Mouse (Mus musculus): Measurements from ENCODE around the gene Stap2. TPM values are rescaled to one million over a fixed set of nuclear protein-coding genes. Genes with fewer than 3 reads are reported as not detected.
A peak's percentile ranks its signal among the peaks of the same experiment; 100 is the strongest.

Stap2 gene
- 1 to 10 TPM; 1.1 to 4.3 (median 1.8) TPM for total RNA-seq (2018; cell fraction: chromatin; rRNA removed)
- under 1 TPM in 23 of 26 experiments, not detected in 3; 0.07 to 0.38 (median 0.18) TPM for total RNA-seq (2018; cell fraction: cytosol; rRNA removed)
- total RNA-seq (2018; cell fraction: nucleus; rRNA removed): 1 to 10 TPM in 20 of 26 experiments, under 1 TPM in 6; 0.33 to 3.4 (median 1.4) TPM
- 0.22 to 0.28 TPM in 2 of 3 replicates, not detected in the other for polyA plus RNA-seq (2018)

DNA sequence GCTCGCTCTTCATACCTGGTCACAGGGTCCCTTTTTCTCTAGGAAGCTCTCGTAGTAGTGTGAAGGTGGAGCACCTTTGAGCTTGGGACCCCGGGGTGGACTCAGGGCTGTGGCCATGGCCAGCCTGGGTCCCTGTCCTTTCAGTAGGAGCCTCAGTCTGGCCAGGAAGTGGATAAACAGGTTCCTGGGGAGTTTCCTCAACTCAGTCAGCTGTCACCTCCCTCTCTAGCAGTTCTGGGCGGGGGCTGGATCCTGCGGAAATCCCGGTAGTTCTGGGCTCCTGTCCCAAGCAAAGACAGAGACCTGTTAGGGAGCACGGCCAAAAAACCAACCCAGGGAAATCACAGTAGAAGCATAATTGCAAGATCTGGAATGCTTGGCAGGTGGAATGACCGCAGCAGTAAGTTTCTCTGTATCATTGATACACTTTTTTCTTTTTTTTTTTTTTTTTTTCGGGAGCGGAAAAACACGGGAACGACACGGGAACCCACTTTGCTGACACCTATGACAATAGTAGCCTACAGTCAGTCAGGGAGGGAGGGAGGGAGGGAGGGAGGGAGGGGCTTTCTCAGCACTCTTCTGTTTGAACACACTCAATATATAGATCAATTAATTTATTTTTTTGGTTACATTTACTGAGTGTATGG is at the start of gene Stap2, which contains the start of gene Mpnd:
Gene Stap2, minus strand, starts transcription at position 170 of the 647 bp plus-strand sequence.
Gene Mpnd, plus strand, starts transcription at position 297 of the 647 bp plus-strand sequence.
- Histone ChIP-seq H3K36me3 (ENCODE audit: inconsistent target) (no peaks in the 10 kb centered on the region), H3K27ac (no peak within 1 kb of the TSS), H3K4me3 (ENCODE audit: inconsistent target) (no peak within 1 kb of the TSS), H3K79me2 (ENCODE audit: inconsistent target) (peaks cover 9% of the 10 kb centered on the region; the same call in 1 of the 2 replicates)
- WGBS (ENCODE audit: missing documents): 53% methylated on average over 7 of the region's 13 CpGs

GRCm38 (mm10) chr17:56054938-56055337 is 49.6 kb upstream of the Stap2 start:
- H3K4me3 ChIP-seq (ENCODE audit: inconsistent target): no peak overlapping the region
- H3K27ac ChIP-seq: no peak overlapping the region
- H3K79me2 ChIP-seq (ENCODE audit: inconsistent target): peaks cover 62% of the 10 kb centered on the region
- peaks cover 9% of the 10 kb centered on the region; the same call in 1 of the 2 replicates for H3K36me3 ChIP-seq (ENCODE audit: inconsistent target)

GRCm38 (mm10) chr17:56051369-56051768 is 46.0 kb upstream of the Stap2 start:
- Histone ChIP-seq H3K27ac (no peak overlapping the region), H3K4me3 (ENCODE audit: inconsistent target) (no peak overlapping the region), H3K36me3 (ENCODE audit: inconsistent target) (peaks cover 3% of the 10 kb centered on the region; the same call in 1 of the 2 replicates), H3K79me2 (ENCODE audit: inconsistent target) (peaks cover 97% of the 10 kb centered on the region)
- 92% methylated on average over 5 of the region's 5 CpGs for WGBS (ENCODE audit: missing documents)

DNA sequence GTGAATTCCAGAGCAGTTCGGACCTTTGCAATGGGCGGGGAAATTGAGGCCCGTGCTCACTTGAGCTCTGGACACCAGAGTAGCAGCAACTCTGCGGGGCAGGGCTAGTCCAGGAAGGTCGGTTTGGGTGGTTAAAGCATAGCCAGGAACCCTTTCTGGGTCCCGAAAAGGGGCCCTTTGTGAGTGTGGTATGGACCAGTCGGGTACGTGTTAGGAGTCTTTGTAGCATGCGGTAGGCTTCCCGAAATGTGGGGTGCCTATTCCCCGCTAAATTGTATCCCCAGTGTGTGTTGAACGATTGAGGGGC is 35.4 kb upstream of the Stap2 start:
- Histone ChIP-seq H3K79me2 (ENCODE audit: inconsistent target) (peaks cover 59% of the 10 kb centered on the region), H3K27ac (peak overlapping the region; percentile 60), H3K36me3 (ENCODE audit: inconsistent target) (no peaks in the 10 kb centered on the region), H3K4me3 (ENCODE audit: inconsistent target) (peak overlapping the region; percentile 88)
- WGBS (ENCODE audit: missing documents): 2% methylated on average over 12 of the region's 12 CpGs

GRCm38 (mm10) chr17:56040030-56040856 is 34.9 kb upstream of the Stap2 start, which contains the start of gene Chaf1a:
Chaf1a (plus strand) TSS chr17:56040439.
- Histone ChIP-seq H3K79me2 (ENCODE audit: inconsistent target) (peaks cover 59% of the 10 kb centered on the region), H3K4me3 (ENCODE audit: inconsistent target) (peak within 1 kb of the TSS; percentile 88), H3K27ac (peak within 1 kb of the TSS; percentile 60), H3K36me3 (ENCODE audit: inconsistent target) (no peaks in the 10 kb centered on the region)
- WGBS (ENCODE audit: missing documents): under 1% methylated on average over 65 of the region's 68 CpGs

GRCm38 (mm10) chr17:56039345-56039744 is 34.0 kb upstream of the Stap2 start:
- H3K4me3 ChIP-seq (ENCODE audit: inconsistent target): peak overlapping the region; percentile 33

GRCm38 (mm10) chr17:56038583-56039261 is 33.3 kb upstream of the Stap2 start:
- peaks cover 59% of the 10 kb centered on the region for H3K79me2 ChIP-seq (ENCODE audit: inconsistent target)
- H3K27ac ChIP-seq: no peak overlapping the region
- H3K36me3 ChIP-seq (ENCODE audit: inconsistent target): no peaks in the 10 kb centered on the region
- H3K4me3 ChIP-seq (ENCODE audit: inconsistent target): no peak overlapping the region
- 81% methylated on average over 8 of the region's 8 CpGs for WGBS (ENCODE audit: missing documents)

More at GRCm38 (mm10) chr17:56039345-56039744, 34.0 kb upstream of the Stap2 start:
- Histone ChIP-seq H3K36me3 (ENCODE audit: inconsistent target) (no peaks in the 10 kb centered on the region), H3K27ac (peak overlapping the region; percentile 46; the same call in 1 of the 2 replicates), H3K79me2 (ENCODE audit: inconsistent target) (peaks cover 59% of the 10 kb centered on the region)
- WGBS (ENCODE audit: missing documents): 75% methylated on average over 4 of the region's 4 CpGs

- H3K79me2 ChIP-seq (ENCODE audit: inconsistent target): peaks cover 59% of the 10 kb centered on the region
- peak overlapping the region; percentile 32 for H3K4me3 ChIP-seq (ENCODE audit: inconsistent target)
- H3K36me3 ChIP-seq (ENCODE audit: inconsistent target): no peaks in the 10 kb centered on the region
- peak overlapping the region; percentile 55 for H3K27ac ChIP-seq
- whole genome bisulfite sequencing (ENCODE audit: missing documents): 35% methylated on average over 13 of the region's 13 CpGs
Measured at GRCm38 (mm10) chr17:56036901-56037287, 31.5 kb upstream of the Stap2 start.

GRCm38 (mm10) chr17:56036176-56036900 is 31.0 kb upstream of the Stap2 start, which contains the start of gene Sh3gl1:
Sh3gl1 (minus strand) TSS chr17:56036635.
- Histone ChIP-seq H3K79me2 (ENCODE audit: inconsistent target) (peaks cover 59% of the 10 kb centered on the region), H3K36me3 (ENCODE audit: inconsistent target) (no peaks in the 10 kb centered on the region), H3K27ac (peak within 1 kb of the TSS; percentile 98), H3K4me3 (ENCODE audit: inconsistent target) (peak within 1 kb of the TSS; percentile 92)
- WGBS (ENCODE audit: missing documents): 1% methylated on average over 72 of the region's 74 CpGs

- WGBS (ENCODE audit: missing documents): 75% methylated on average over 4 of the region's 4 CpGs
- peak overlapping the region; percentile 98 for H3K27ac ChIP-seq
- H3K4me3 ChIP-seq (ENCODE audit: inconsistent target): peak overlapping the region; percentile 92
- H3K36me3 ChIP-seq (ENCODE audit: inconsistent target): no peaks in the 10 kb centered on the region
- peaks cover 61% of the 10 kb centered on the region for H3K79me2 ChIP-seq (ENCODE audit: inconsistent target)
Measured at GRCm38 (mm10) chr17:56035216-56035615, 29.8 kb upstream of the Stap2 start.

DNA sequence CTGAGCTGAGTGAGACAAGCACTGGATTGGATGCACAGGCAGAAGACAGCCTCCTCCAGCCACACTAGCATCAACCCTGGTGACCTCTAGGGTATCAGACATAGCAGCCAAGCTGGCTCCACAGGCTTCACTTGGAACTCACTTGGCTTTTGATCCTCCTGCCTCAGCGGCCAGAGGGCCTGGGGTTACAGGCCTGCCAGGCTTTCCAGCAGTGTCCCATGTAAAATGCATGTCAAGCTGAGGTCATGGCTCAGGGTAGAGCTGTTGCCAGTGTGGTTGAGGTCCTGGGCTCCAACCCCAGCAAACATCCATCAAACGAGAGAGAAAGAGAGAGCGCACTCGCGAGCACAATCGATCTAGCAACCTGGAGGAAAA is 29.3 kb upstream of the Stap2 start:
- H3K27ac ChIP-seq: peak overlapping the region; percentile 98

DNA sequence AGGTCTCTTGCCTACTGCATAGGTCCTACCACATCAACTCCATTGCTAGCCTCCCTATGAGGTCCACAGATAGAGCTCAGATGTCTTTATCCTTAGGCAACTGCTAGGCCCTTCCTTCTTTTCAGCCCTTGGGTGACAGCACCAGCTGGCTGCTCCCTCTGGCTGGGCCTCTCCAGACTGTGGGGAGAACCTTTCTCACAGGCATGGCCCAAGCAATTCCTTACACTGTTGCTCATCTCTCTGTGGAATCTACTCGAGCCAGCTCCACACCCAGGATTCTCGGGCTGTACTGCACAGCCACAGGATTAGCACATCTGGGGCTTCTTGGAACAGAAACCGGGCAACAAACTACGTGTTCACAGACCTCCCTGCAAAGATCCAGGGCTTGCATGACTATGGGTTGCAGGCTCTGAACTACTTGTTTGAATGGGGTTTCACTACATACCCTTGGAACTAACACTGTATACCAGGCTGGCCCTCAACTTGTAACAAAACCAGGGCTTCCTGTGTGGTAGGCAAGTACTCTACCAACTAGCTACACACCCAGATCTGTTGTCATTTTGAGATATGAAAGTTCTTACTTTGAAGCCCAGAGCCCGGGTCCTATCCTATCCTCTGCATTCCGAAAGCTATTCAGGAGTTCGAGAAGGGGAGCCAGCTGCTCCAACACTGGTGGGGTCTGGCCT is 28.8 kb upstream of the Stap2 start:
- H3K4me3 ChIP-seq (ENCODE audit: inconsistent target): peak overlapping the region; percentile 92
- 72% methylated on average over 7 of the region's 7 CpGs for WGBS (ENCODE audit: missing documents)
- H3K79me2 ChIP-seq (ENCODE audit: inconsistent target): peaks cover 71% of the 10 kb centered on the region
- H3K27ac ChIP-seq: peak overlapping the region; percentile 98
- no peaks in the 10 kb centered on the region; the same call in 1 of the 2 replicates for H3K36me3 ChIP-seq (ENCODE audit: inconsistent target)

More for the DNA sequence above, 29.3 kb upstream of the Stap2 start:
- Histone ChIP-seq H3K4me3 (ENCODE audit: inconsistent target) (peak overlapping the region; percentile 92), H3K36me3 (ENCODE audit: inconsistent target) (no peaks in the 10 kb centered on the region; the same call in 1 of the 2 replicates), H3K79me2 (ENCODE audit: inconsistent target) (peaks cover 66% of the 10 kb centered on the region)
- 57% methylated on average over 6 of the region's 6 CpGs for WGBS (ENCODE audit: missing documents)

GRCm38 (mm10) chr17:56032831-56033230 is 27.4 kb upstream of the Stap2 start:
- H3K4me3 ChIP-seq (ENCODE audit: inconsistent target): peak overlapping the region; percentile 4; the same call in 1 of the 2 replicates
- WGBS (ENCODE audit: missing documents): 7% methylated on average over 5 of the region's 7 CpGs
- peaks cover 85% of the 10 kb centered on the region for H3K79me2 ChIP-seq (ENCODE audit: inconsistent target)
- H3K27ac ChIP-seq: peak overlapping the region; percentile 98
- H3K36me3 ChIP-seq (ENCODE audit: inconsistent target): no peaks in the 10 kb centered on the region; the same call in 1 of the 2 replicates
